Mouse (Mus musculus) heart, embryonic 14.5 days (tissue): ENCODE results near the gene Zfp467. TPM values are rescaled to one million over a fixed set of nuclear protein-coding genes. Genes with fewer than 3 reads are reported as not detected.

Experiments used
- ATAC-seq: fragments of 200-750 bp; cut with Nextera tagmentation; 2 replicates; pipeline ENCODE4 v1.8.0; 2017; ENCODE audit warnings: low read depth, moderate TSS enrichment; ENCODE audit not compliant: insufficient number of reproducible peaks, insufficient read depth, low FRiP score
- H3K27ac ChIP-seq, 2 experiments: fragments of 200-500 bp in 1 of 2; fragments of 300-500 bp in 1 of 2; sonication (generic) in 1 of 2; replicated peaks in 1 of 2; 2 replicates each; pipeline ENCODE4 v1.5.1; 2012 to 2014; ENCODE audit warnings: low read depth in 2 of 2, low read length in 2 of 2, control low read depth in 1 of 2, mild to moderate bottlenecking in 1 of 2, mixed read lengths in 1 of 2; ENCODE audit not compliant: control insufficient read depth in 1 of 2, insufficient read depth in 1 of 2
- H3K27me3 ChIP-seq: fragments of 300-500 bp; sonication (generic); 2 replicates; pipeline ENCODE4 v1.6.1; 2014; ENCODE audit warnings: mild to moderate bottlenecking, low read length, control low read depth; ENCODE audit not compliant: control insufficient read depth, insufficient read depth
- H3K36me3 ChIP-seq: fragments of 300-500 bp; sonication (generic); 2 replicates; pipeline ENCODE4 v1.6.1; 2014; ENCODE audit warnings: mild to moderate bottlenecking, control low read depth, low read length, mixed read lengths; ENCODE audit not compliant: control insufficient read depth, insufficient read depth
- H3K4me1 ChIP-seq, 2 experiments: fragments of 200-500 bp in 1 of 2; fragments of 300-500 bp in 1 of 2; sonication (generic) in 1 of 2; 2 replicates each; pipeline ENCODE4 v1.6.1; 2012 to 2014; ENCODE audit warnings: low read length in 2 of 2, control low read depth in 1 of 2, mixed read lengths in 1 of 2; ENCODE audit not compliant: control insufficient read depth in 2 of 2, insufficient read depth in 2 of 2
- H3K4me2 ChIP-seq: fragments of 300-500 bp; sonication (generic); 2 replicates; pipeline ENCODE4 v1.6.1; 2014; ENCODE audit warnings: mild to moderate bottlenecking, low read length
- H3K4me3 ChIP-seq, 2 experiments: fragments of 200-500 bp in 1 of 2; fragments of 300-500 bp in 1 of 2; sonication (generic) in 1 of 2; 2 replicates each; pipeline ENCODE4 v1.5.1; 2012 to 2014; ENCODE audit warnings: low read length in 2 of 2, mild to moderate bottlenecking in 2 of 2, control low read depth in 1 of 2, low read depth in 1 of 2, moderate library complexity in 1 of 2; ENCODE audit not compliant: control insufficient read depth in 1 of 2, insufficient read depth in 1 of 2
- H3K9ac ChIP-seq: fragments of 300-500 bp; sonication (generic); 2 replicates; pipeline ENCODE4 v1.6.1; 2014; ENCODE audit warnings: mild to moderate bottlenecking, low read length
- H3K9me3 ChIP-seq: fragments of 300-500 bp; sonication (generic); 2 replicates; pipeline ENCODE4 v1.6.1; 2016; ENCODE audit warnings: low read length, control low read depth; ENCODE audit not compliant: control insufficient read depth
- WGBS: fragments of 180-500 bp; shearing (Covaris S2); extraction: QIAGEN DNeasy Blood & Tissue Kit; methylation state at CpG from one replicate; pipeline ENCODE4 v1.1.7; 2014; 5-methylcytosine and 5-hydroxymethylcytosine counted together
- polyA plus RNA-seq: library from polyadenylated mRNA; unstranded; fragments of >200 nt; fragmentation: Nextera tagmentation; extraction: Ambion mirVana; gene quantifications from 2 replicates; pipeline ENCODE4 v1.2.1, GENCODE M21; 2014

Zfp467 gene
- polyA plus RNA-seq, 1 experiment from 2014 or later: 26.2 TPM

DNA sequence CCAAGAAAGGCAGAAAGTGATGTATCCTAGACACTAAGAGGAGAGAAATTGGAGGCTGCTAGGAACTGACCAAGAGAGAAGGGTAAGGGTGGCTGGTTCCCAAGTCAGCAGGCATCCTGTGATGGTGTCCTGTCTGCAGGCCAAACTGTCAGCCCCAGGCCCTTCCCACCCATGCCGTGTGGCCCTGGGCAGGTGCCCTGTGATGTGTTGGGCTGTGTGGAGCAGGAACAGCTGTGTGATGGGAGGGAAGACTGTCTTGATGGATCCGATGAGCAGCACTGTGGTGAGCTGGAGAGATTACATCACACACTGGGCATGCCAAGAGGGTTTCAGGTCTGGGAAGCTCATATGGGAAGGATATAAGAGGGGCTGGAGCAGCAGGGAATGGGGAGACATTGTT is 25.1 kb upstream of the Zfp467 start:
- whole genome bisulfite sequencing: 78% methylated on average over 2 of the region's 2 CpGs
- ATAC-seq: no peak

GRCm38 (mm10) chr6:48467490-48467889 is 21.9 kb upstream of the Zfp467 start:
- no peaks in the 10 kb centered on the region for H3K9me3 ChIP-seq
- no peaks in the 10 kb centered on the region for H3K27me3 ChIP-seq
- H3K27ac ChIP-seq: no peak overlapping the region
- H3K4me1 ChIP-seq: no peaks in the 10 kb centered on the region
- 72% methylated on average over 7 of the region's 7 CpGs for WGBS
- H3K4me3 ChIP-seq: no peak overlapping the region
- ATAC-seq: no peak
- no peak overlapping the region for H3K4me2 ChIP-seq
- no peak overlapping the region for H3K9ac ChIP-seq
- H3K36me3 ChIP-seq: no peaks in the 10 kb centered on the region

More for the DNA sequence above, 25.1 kb upstream of the Zfp467 start:
- no peaks in the 10 kb centered on the region for H3K36me3 ChIP-seq
- no peak overlapping the region for H3K9ac ChIP-seq
- H3K27me3 ChIP-seq: no peaks in the 10 kb centered on the region
- H3K4me2 ChIP-seq: no peak overlapping the region
- H3K4me1 ChIP-seq: peaks cover 0 to 1% of the 10 kb centered on the region in 2 experiments; a peak in 1 of 4 replicates
- no peak overlapping the region for H3K4me3 ChIP-seq
- H3K27ac ChIP-seq: no peak overlapping the region
- H3K9me3 ChIP-seq: no peaks in the 10 kb centered on the region

DNA sequence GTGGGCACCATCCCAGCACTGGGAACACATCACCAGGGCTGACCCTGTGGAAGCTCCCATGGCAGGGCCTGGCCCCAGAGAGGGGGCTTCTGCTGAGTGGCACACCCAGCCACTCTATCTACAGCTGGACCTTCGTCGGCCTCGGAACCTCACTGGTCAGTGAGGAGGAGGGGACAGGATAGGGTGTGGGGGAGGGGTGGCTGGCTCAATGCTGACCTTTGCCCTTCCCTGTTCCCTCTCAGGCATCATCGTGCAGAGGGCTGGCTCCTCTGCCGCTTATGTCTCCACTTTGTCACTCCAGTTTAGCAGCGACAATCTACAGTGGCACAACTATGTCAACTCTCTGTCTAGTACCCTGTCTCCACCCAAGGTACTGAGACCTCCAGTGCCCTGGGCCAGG is 21.1 kb upstream of the Zfp467 start:
- Histone ChIP-seq H3K27me3 (no peaks in the 10 kb centered on the region), H3K9ac (no peak overlapping the region), H3K27ac (no peak overlapping the region), H3K4me3 (no peak overlapping the region), H3K36me3 (no peaks in the 10 kb centered on the region), H3K4me2 (no peak overlapping the region), H3K4me1 (no peaks in the 10 kb centered on the region), H3K9me3 (no peaks in the 10 kb centered on the region)
- 13% methylated on average over 6 of the region's 6 CpGs for WGBS
- no peak for ATAC-seq

DNA sequence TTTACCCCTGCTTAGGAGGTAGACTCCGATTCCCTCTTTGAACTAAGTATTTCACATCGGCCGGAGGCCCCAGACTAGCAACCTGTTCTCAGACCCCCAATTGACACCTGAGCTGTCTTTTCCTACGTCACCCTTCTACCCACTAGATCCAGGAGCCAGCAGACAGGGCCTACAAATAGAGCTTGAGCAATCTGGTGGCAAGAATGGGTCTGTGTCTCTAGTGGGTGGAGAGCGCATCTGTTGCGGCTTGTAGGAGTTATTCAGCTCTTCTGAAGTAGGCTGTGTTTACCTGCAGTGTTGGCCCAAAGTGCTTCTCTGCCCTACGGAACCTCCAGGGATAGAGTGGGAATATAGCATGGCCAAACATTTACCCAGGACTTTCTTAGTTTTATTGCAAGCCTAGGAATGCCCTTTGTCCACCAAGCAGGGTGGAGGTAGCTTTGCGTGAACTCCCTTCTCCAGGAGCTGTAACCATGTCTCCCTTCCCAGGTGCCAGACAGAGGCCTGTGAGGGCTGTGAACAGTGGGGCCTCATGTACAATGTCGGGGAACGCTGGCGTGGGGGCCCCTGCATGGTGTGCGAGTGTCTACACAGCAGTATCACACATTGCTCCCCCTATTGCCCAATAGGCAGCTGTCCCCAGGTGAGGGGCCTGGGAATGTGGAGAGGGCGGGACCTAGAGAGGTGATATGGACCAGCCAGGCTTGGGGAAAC is 19.5 kb upstream of the Zfp467 start:
- 87% methylated on average over 13 of the region's 13 CpGs for WGBS
- Histone ChIP-seq H3K27ac (no peak overlapping the region), H3K9me3 (no peaks in the 10 kb centered on the region), H3K4me3 (no peak overlapping the region), H3K36me3 (no peaks in the 10 kb centered on the region), H3K4me1 (no peaks in the 10 kb centered on the region), H3K9ac (no peak overlapping the region), H3K4me2 (no peak overlapping the region), H3K27me3 (no peaks in the 10 kb centered on the region)
- no peak for ATAC-seq

- Histone ChIP-seq H3K4me2 (no peak overlapping the region), H3K27me3 (no peaks in the 10 kb centered on the region)
- 66% methylated on average over 3 of the region's 3 CpGs for WGBS
These were observed 7.1 kb upstream of the Zfp467 start for GRCm38 (mm10) chr6:48452771-48453170.

GRCm38 (mm10) chr6:48452151-48452550 is 6.5 kb upstream of the Zfp467 start:
- no peak for ATAC-seq
- H3K27me3 ChIP-seq: no peaks in the 10 kb centered on the region
- H3K4me2 ChIP-seq: no peak overlapping the region
- no peak overlapping the region for H3K4me3 ChIP-seq
- H3K36me3 ChIP-seq: no peaks in the 10 kb centered on the region
- H3K9ac ChIP-seq: no peak overlapping the region
- no peak overlapping the region for H3K27ac ChIP-seq
- H3K9me3 ChIP-seq: no peaks in the 10 kb centered on the region
- WGBS: 52% methylated on average over 1 of the region's 1 CpGs
- no peaks in the 10 kb centered on the region for H3K4me1 ChIP-seq

More at GRCm38 (mm10) chr6:48452771-48453170, 7.1 kb upstream of the Zfp467 start:
- Histone ChIP-seq H3K9me3 (no peaks in the 10 kb centered on the region), H3K36me3 (no peaks in the 10 kb centered on the region), H3K9ac (no peak overlapping the region), H3K27ac (no peak overlapping the region), H3K4me3 (no peak overlapping the region), H3K4me1 (no peaks in the 10 kb centered on the region)
- no peak for ATAC-seq

DNA sequence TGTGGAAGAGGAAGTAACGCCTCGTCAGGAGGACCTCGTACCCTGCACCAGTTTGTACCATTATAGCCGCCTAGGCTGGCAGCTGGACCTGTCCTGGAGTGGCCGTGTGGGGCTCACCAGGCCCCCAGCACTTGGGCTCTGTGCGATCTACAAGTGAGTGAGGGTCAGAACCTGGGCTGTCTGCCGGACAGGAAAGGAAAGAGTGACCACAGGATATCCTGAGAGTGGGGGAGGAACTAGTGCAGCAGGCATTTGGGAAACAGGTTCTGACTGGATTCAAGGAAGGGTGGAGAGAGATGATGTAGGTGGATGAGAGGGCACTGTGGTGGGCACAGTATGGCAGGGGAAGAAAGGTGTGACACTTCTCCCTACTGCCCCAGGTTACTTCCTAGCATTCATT is 2.9 kb upstream of the Zfp467 start:
- no peaks in the 10 kb centered on the region for H3K27me3 ChIP-seq
- H3K36me3 ChIP-seq: no peaks in the 10 kb centered on the region
- H3K9me3 ChIP-seq: no peaks in the 10 kb centered on the region
- peak overlapping the region; percentile 44 to 45; a peak in 3 of 4 replicates for H3K27ac ChIP-seq
- 51% methylated on average over 7 of the region's 7 CpGs for WGBS
- H3K4me2 ChIP-seq: no peak overlapping the region
- H3K9ac ChIP-seq: no peak overlapping the region
- H3K4me3 ChIP-seq: no peak overlapping the region
- peaks cover 7 to 9% of the 10 kb centered on the region in 2 experiments for H3K4me1 ChIP-seq
- no peak for ATAC-seq

- Histone ChIP-seq H3K27ac (peak within 1 kb of the TSS; percentile 44 to 45; a peak in 3 of 4 replicates), H3K9ac (no peak within 1 kb of the TSS), H3K36me3 (0 out of 2 replicates have a peak, but pooled peaks cover 2% of the 10 kb centered on the region), H3K27me3 (no peaks in the 10 kb centered on the region), H3K4me1 (peaks cover 11 to 14% of the 10 kb centered on the region in 2 experiments), H3K9me3 (no peaks in the 10 kb centered on the region), H3K4me3 (no peak within 1 kb of the TSS), H3K4me2 (no peak within 1 kb of the TSS)
- no peak for ATAC-seq
- 75% methylated on average over 1 of the region's 1 CpGs for WGBS
These were observed 2.3 kb upstream of the Zfp467 start, which contains the start of gene Sspo for GRCm38 (mm10) chr6:48447929-48448328. TSS of gene Sspo (plus strand) at chr6:48448229.
